Comparison of ENCODE assay signal across 8 mouse cellular contexts in the genomic region with DNA sequence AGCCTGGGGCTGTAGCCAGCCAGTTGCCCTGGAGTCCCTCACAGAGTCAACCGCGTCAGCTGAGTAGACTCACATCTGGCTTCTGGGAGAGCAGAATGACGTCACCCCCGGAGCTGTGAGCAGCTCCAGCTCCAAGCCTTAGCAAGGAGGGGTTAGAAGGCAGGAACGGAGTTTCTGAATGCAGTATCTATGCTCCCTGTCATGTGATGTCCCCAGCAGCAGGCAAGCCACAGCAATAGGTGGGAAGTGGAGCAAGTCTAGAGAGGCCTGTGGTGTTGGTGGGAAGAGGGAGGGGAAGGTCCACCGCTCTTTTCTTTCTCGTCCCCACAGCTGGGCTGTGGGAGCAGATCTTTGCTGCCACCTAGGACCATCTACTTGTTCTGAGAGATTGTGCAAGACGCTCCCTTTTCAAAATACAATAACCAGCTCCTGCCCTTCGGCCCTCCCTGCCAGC. TPM values are rescaled to one million over a fixed set of nuclear protein-coding genes. Genes with fewer than 3 reads are reported as not detected.
DNase-seq lines count a peak whose midpoint lies in the region; ATAC-seq and TF ChIP-seq lines count a peak whose summit lies in the region.

No protein-coding gene starts in this region.

- H3K79me2 ChIP-seq in C2C12 (ENCODE audit: control insufficient read depth, insufficient read depth): no peaks in the 10 kb centered on the region

- peaks cover 16% of the 10 kb centered on the region for H3K4me1 ChIP-seq in brown adipose tissue, adult 24 weeks (ENCODE audit: control insufficient read depth, insufficient read depth, insufficient read length, low read length)
- H3K4me1 ChIP-seq in hindbrain, embryonic 11.5 days (replicated peaks; ENCODE audit: control insufficient read depth, insufficient read depth, low read length): no peaks in the 10 kb centered on the region
- peaks cover 21% of the 10 kb centered on the region for H3K4me1 ChIP-seq in olfactory bulb, adult 2 months (ENCODE audit: control insufficient read depth, insufficient read depth, low read length)

- no peaks in the 10 kb centered on the region for H3K36me3 ChIP-seq in C2C12 (ENCODE audit: control insufficient read depth, insufficient read depth)
- H3K36me3 ChIP-seq in hindbrain, embryonic 11.5 days (ENCODE audit: control insufficient read depth, insufficient read depth, low read length): no peaks in the 10 kb centered on the region

- H3ac ChIP-seq in C2C12 (ENCODE audit: control insufficient read depth, insufficient read length, low read depth): no peak overlapping the region

- DNase-seq in frontal cortex, postnatal 36 days (ENCODE audit: low spot score in 2 of 2): peak; percentile 59 to 70
- peak; percentile 52 for DNase-seq in hindbrain, embryonic 11.5 days (ENCODE audit: low spot score)
- peak; percentile 22 for DNase-seq in layer of hippocampus, adult 9-10 months (ENCODE audit: low spot score)
- DNase-seq in lung, adult 18-20 months: peak; percentile 58 to 73
- DNase-seq in spleen, postnatal 10 days (ENCODE audit: low spot score in 2 of 2): no peak

- no peak for TF ChIP-seq POLR2A in olfactory bulb, adult 2 months (IDR thresholded peaks at IDR 0.05; ENCODE audit: insufficient read depth, low read depth, low read length)

- no peaks in the 10 kb centered on the region for H3K79me3 ChIP-seq in C2C12 (ENCODE audit: low read depth)

- H3K27me3 ChIP-seq in C2C12 (ENCODE audit: control insufficient read depth, insufficient read depth, insufficient read length): no peaks in the 10 kb centered on the region
- H3K27me3 ChIP-seq in hindbrain, embryonic 11.5 days (ENCODE audit: control insufficient read depth, insufficient read depth, low read length): no peaks in the 10 kb centered on the region

- ATAC-seq in hindbrain, embryonic 11.5 days (ENCODE audit: low FRiP score): peak; percentile 33; the same call in 1 of the 2 replicates

- H3K4me3 ChIP-seq in C2C12 (ENCODE audit: insufficient read depth, poor library complexity, severe bottlenecking): no peak overlapping the region
- H3K4me3 ChIP-seq in brown adipose tissue, adult 24 weeks (ENCODE audit: insufficient read depth, low read depth, low read length): peak overlapping the region; percentile 24; the same call in 1 of the 2 replicates
- no peak overlapping the region for H3K4me3 ChIP-seq in hindbrain, embryonic 11.5 days (ENCODE audit: low read depth, low read length)
- peak overlapping the region; percentile 15 for H3K4me3 ChIP-seq in olfactory bulb, adult 2 months (ENCODE audit: insufficient read depth, low read depth, low read length)

- H3K9me3 ChIP-seq in hindbrain, embryonic 11.5 days (ENCODE audit: control insufficient read depth, low read length): no peaks in the 10 kb centered on the region

- H3K4me2 ChIP-seq in hindbrain, embryonic 11.5 days (replicated peaks; ENCODE audit: low read depth, low read length): no peak overlapping the region

- no peak for TF ChIP-seq CTCF in C2C12 (IDR thresholded peaks at IDR 0.05; ENCODE audit: control insufficient read depth, insufficient read depth, insufficient read length)
- no peak; the same call in 1 of the 2 replicates for TF ChIP-seq CTCF in olfactory bulb, adult 2 months (IDR thresholded peaks at IDR 0.05; ENCODE audit: insufficient read depth, low read depth, low read length)

- H3K27ac ChIP-seq in brown adipose tissue, adult 24 weeks (replicated peaks; ENCODE audit: low read depth, low read length): peak overlapping the region; percentile 74
- no peak overlapping the region for H3K27ac ChIP-seq in hindbrain, embryonic 11.5 days (ENCODE audit: low read depth, low read length)
- H3K27ac ChIP-seq in olfactory bulb, adult 2 months (ENCODE audit: insufficient read depth, low read depth, low read length): 0 out of 2 replicates have a peak overlapping the region, but pooled peaks have one; percentile 32

- no peak overlapping the region for H3K9ac ChIP-seq in hindbrain, embryonic 11.5 days (ENCODE audit: low read depth, low read length)

- whole genome bisulfite sequencing in hindbrain, embryonic 11.5 days: 37% methylated on average over 9 of the region's 9 CpGs
- WGBS in olfactory bulb, adult 2 months: 4% methylated on average over 9 of the region's 9 CpGs

TF ChIP-seq in C2C12, 6 proteins besides CTCF, POLR2A, EP300 and RAD21:
- TF ChIP-seq CEBPB (IDR thresholded peaks at IDR 0.05; ENCODE audit: low read depth) (peak; percentile 75), USF1 (IDR thresholded peaks at IDR 0.05; ENCODE audit: low read depth) (peak; percentile 48), MAX (IDR thresholded peaks at IDR 0.05) (no peak), FOSL1 (IDR thresholded peaks at IDR 0.05; ENCODE audit: insufficient read depth, low read length, poor library complexity, severe bottlenecking) (no peak)
TF ChIP-seq in C2C12: peak in this region for 2.

RNA-seq across cellular contexts. Expression of gene Slc28a1, which starts 20.0 kb away (rescaled TPM):
- 0.01 TPM for polyA plus RNA-seq in C2C12 (2012; fragmentation: generic; extraction: Trizol)
- polyA plus RNA-seq in brown adipose tissue, adult 24 weeks (2012; ENCODE audit: insufficient read depth, insufficient read length, missing spikeins): not detected in 2 replicates
- 0.06 TPM in 1 of 2 replicates, not detected in the other for polyA plus RNA-seq in hindbrain, embryonic 11.5 days (2014; fragmentation: Nextera tagmentation; extraction: Ambion mirVana)
- not detected in 2 replicates for polyA plus RNA-seq in olfactory bulb, adult 2 months (2012; ENCODE audit: insufficient read depth, insufficient read length, low replicate concordance, missing spikeins)

Comparison
In these comparisons a context has a peak if more than half of its experiments do, and no peak if none do; other contexts are left out.
1. H3K4me3 ChIP-seq: peak in brown adipose tissue, adult 24 weeks (single experiment) and olfactory bulb, adult 2 months (single experiment); none in C2C12 (single experiment) and hindbrain, embryonic 11.5 days (single experiment).
2. DNase-seq: peak in frontal cortex, postnatal 36 days (2 of 2), hindbrain, embryonic 11.5 days (single experiment), layer of hippocampus, adult 9-10 months (single experiment) and lung, adult 18-20 months (2 of 2); none in spleen, postnatal 10 days (0 of 2).